Mouse (Mus musculus) testis, adult 2 months (tissue): ENCODE data around the gene Fkrp. TPM values are rescaled to one million over a fixed set of nuclear protein-coding genes. Genes with fewer than 3 reads are reported as not detected.
A peak's percentile ranks its signal among the peaks of the same experiment; 100 is the strongest.

ENCODE experiments used
- H3K27ac ChIP-seq: fragments of 200-500 bp; 2 replicates; pipeline ENCODE4 v1.5.1; 2012; ENCODE audit warnings: low read depth, low read length; ENCODE audit not compliant: control insufficient read depth, insufficient read depth
- H3K27me3 ChIP-seq: fragments of 200-500 bp; 2 replicates; pipeline ENCODE4 v1.6.1; 2012; ENCODE audit warnings: mild to moderate bottlenecking, low read length, moderate library complexity; ENCODE audit not compliant: control insufficient read depth, insufficient read depth
- H3K36me3 ChIP-seq: fragments of 200-500 bp; 2 replicates; pipeline ENCODE4 v1.6.1; 2012; ENCODE audit warnings: mild to moderate bottlenecking, low read length; ENCODE audit not compliant: control insufficient read depth, insufficient read depth
- H3K4me1 ChIP-seq: fragments of 200-500 bp; 2 replicates; pipeline ENCODE4 v1.6.1; 2012; ENCODE audit warnings: low read length; ENCODE audit not compliant: control insufficient read depth, insufficient read depth
- H3K4me3 ChIP-seq: fragments of 200-500 bp; 2 replicates; pipeline ENCODE4 v1.5.1; 2012; ENCODE audit warnings: low read depth, mild to moderate bottlenecking, low read length, moderate library complexity, mixed read lengths; ENCODE audit not compliant: control insufficient read depth
- CTCF ChIP-seq: fragments of 200-500 bp; IDR thresholded peaks from 2 replicates; pipeline ENCODE4 v1.5.1; 2012; ENCODE audit warnings: low read depth, mild to moderate bottlenecking, inconsistent platforms, low read length, moderate library complexity; ENCODE audit not compliant: control insufficient read depth, insufficient read depth, insufficient replicate concordance
- POLR2A ChIP-seq: fragments of 200-500 bp; IDR thresholded peaks from 2 replicates; pipeline ENCODE4 v1.6.1; 2012; ENCODE audit warnings: low read depth, mild to moderate bottlenecking, inconsistent platforms, low read length, moderate library complexity; ENCODE audit not compliant: control insufficient read depth
- polyA plus RNA-seq: library from polyadenylated mRNA; depleted of rRNA; stranded (reverse); fragments of >200 nt; gene quantifications from 2 replicates; pipeline ENCODE4 v1.2.3, GENCODE M21; 2012

Gene Fkrp
- polyA plus RNA-seq, 1 experiment = 3.6 TPM

DNA sequence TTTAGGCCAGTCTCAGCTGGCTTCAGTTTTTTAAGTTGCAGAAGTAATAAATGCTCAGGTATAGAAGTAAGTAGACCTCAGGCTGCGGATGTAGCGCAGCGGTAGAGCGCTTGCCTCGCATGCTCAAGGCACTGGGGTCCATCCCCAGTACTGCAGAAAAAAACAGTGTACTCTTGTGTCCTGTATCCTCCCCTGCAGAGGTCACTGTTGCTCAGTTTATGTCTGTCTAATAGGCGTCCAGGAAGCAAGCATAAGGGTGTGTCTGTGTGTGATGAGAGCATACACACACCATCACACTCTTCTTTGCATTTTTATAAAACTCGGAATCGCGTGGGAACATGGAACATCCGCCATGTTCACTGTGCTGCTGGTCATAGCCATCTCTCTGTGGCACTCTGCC, 9.3 kb upstream of the Fkrp start:
- no peak overlapping the region for H3K27ac ChIP-seq
- no peaks in the 10 kb centered on the region; the same call in 1 of the 2 replicates for H3K4me1 ChIP-seq
- no peak overlapping the region for H3K4me3 ChIP-seq
- H3K27me3 ChIP-seq = no peaks in the 10 kb centered on the region
- peaks cover 3% of the 10 kb centered on the region; the same call in 1 of the 2 replicates for H3K36me3 ChIP-seq
- no peak for TF ChIP-seq CTCF
- TF ChIP-seq POLR2A = no peak

DNA sequence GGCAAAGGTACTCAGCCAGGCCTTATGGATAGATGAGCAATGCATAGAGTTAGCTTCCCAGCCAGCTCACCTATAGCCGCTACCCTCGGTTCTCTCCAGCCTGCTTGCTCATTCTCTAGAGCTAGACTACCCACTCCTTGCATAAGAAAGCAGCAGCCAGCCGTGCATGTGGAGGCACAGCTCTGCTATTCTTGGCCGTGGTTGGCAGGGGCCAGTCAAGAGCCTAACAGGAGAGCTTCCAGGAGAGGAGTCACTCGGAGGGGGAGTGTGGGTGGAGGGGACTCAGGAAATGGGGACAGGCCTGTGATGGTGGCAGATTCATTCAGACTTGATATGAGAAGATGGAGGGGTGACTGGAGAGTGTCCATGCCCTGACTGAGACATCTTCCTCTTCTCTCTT, 7.2 kb upstream of the Fkrp start:
- no peak overlapping the region for H3K4me3 ChIP-seq
- H3K36me3 ChIP-seq = peaks cover 2% of the 10 kb centered on the region; the same call in 1 of the 2 replicates
- H3K4me1 ChIP-seq = peaks cover 3% of the 10 kb centered on the region
- H3K27ac ChIP-seq = no peak overlapping the region
- TF ChIP-seq POLR2A (no peak), CTCF (no peak)
- no peaks in the 10 kb centered on the region for H3K27me3 ChIP-seq

DNA sequence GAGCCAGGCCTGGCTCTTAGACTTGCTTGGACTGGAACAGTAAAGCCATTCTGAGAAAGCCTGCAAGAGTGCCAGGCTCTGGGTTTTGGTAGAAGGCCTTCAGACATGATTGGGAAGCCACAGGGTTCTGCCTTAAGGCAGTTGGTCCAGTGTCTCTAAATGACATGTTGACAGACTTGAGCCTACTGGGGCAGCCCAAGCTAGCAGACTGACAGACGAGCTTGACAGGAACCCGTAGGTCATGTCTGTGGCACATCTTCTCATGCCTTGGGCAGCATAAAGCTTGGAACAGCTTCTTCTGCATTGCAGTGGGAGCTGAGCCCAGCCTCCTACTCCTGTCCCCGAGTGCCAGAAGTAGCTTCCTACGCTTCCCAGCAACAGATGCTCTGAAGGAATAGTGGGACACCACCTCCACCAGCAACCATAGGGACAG, 5.2 kb upstream of the Fkrp start:
- Histone ChIP-seq H3K27ac (no peak overlapping the region), H3K4me3 (no peak overlapping the region), H3K4me1 (peaks cover 16% of the 10 kb centered on the region), H3K27me3 (no peaks in the 10 kb centered on the region), H3K36me3 (peaks cover 2% of the 10 kb centered on the region; the same call in 1 of the 2 replicates)
- no peak for TF ChIP-seq POLR2A
- no peak for TF ChIP-seq CTCF

DNA sequence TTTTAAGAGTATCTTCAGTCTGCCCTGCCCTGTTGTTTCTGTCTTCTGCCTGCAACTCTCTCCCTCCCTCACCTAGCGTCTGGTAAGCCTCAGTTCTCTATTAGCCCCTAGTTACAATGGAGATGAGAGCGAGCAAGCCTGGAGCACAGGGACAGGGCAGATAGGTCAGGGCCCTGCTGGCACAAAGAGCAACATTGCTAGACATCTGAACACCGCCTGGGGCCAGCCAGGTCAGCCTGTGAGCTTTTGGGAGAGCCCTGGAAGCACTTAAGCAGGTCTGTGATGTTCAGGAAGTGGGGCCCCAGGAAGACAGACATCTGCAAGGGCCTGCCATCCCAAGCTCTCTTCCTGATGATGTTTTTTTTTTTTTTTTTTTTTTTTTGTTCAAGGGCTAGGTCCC, 4.6 kb upstream of the Fkrp start:
- H3K4me1 ChIP-seq = peaks cover 16% of the 10 kb centered on the region
- H3K4me3 ChIP-seq = no peak overlapping the region
- peaks cover 2% of the 10 kb centered on the region; the same call in 1 of the 2 replicates for H3K36me3 ChIP-seq
- H3K27me3 ChIP-seq = no peaks in the 10 kb centered on the region
- TF ChIP-seq CTCF (no peak), POLR2A (no peak)
- no peak overlapping the region for H3K27ac ChIP-seq

DNA sequence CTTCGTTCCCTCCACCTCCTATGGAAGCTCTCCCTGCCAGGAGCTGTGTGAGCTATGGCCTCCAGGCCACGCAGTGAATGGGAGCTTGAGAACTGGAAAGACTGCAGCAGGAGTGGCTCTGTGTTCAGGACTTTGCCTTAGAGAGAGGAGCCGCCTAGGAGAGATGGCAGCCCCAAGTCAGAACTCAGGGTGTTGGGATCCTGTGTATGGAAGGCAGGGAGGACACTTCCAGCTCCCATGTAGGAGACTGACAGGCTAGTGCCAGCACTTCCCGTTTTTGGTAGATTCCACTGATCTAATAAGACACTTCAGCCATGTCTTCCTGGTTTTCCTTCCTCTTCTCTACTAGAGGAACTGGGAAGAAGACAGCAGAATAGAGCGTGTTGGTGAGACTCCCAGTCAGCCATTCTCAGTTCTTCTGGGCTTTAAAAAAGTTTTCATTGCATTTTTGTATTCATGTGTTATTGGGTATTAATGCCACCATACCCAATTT, 3.8 kb upstream of the Fkrp start:
- Histone ChIP-seq H3K27me3 (no peaks in the 10 kb centered on the region), H3K27ac (no peak overlapping the region), H3K4me1 (peaks cover 16% of the 10 kb centered on the region), H3K4me3 (no peak overlapping the region), H3K36me3 (peaks cover 2% of the 10 kb centered on the region; the same call in 1 of the 2 replicates)
- TF ChIP-seq POLR2A (no peak), CTCF (no peak)

DNA sequence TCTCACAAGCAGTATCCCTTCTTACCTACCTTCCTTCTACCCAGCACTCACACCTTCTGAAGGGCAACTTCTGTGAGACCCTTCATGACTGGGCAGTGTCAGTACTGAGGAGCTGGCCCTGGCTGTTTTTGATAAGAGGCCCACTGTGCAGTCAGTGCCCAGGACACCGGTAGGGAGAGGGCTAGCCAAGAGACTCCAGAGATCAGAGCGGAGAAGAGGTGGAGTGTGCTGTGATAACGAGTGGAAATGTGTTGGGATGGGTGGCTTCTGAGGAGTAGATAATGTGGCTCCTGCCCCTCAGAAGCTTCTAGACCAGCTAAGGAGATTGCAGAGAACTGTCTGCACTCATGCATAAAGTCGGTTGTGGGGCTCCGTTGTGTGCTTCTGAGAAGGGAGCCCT, 3.3 kb upstream of the Fkrp start:
- Histone ChIP-seq H3K27me3 (no peaks in the 10 kb centered on the region), H3K27ac (no peak overlapping the region), H3K36me3 (peaks cover 2% of the 10 kb centered on the region; the same call in 1 of the 2 replicates), H3K4me1 (peaks cover 16% of the 10 kb centered on the region), H3K4me3 (no peak overlapping the region)
- TF ChIP-seq POLR2A (no peak), CTCF (no peak)

DNA sequence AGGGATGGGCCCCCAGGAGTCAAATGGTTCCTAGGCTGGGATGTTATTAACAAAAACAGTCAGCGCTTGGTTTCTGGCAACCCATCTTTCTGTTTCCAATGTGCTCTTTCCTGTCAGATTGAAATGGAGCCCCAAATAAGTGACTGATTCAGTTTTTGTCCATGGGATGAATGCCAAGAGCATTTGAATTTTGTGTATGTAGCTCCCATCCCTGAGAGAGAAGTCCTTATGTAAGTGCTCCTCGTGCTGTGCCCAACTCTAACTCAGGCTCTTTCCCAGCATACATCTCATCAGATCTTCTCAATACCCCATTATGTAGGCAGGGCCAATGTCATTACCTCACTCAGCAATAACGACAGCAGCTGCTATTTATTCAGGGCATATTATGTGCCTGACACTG, 1.2 kb upstream of the Fkrp start:
- Histone ChIP-seq H3K4me3 (peak overlapping the region; percentile 91), H3K27ac (no peak overlapping the region), H3K36me3 (no peaks in the 10 kb centered on the region; the same call in 1 of the 2 replicates), H3K27me3 (no peaks in the 10 kb centered on the region), H3K4me1 (peaks cover 16% of the 10 kb centered on the region)
- TF ChIP-seq POLR2A (no peak), CTCF (no peak)

DNA sequence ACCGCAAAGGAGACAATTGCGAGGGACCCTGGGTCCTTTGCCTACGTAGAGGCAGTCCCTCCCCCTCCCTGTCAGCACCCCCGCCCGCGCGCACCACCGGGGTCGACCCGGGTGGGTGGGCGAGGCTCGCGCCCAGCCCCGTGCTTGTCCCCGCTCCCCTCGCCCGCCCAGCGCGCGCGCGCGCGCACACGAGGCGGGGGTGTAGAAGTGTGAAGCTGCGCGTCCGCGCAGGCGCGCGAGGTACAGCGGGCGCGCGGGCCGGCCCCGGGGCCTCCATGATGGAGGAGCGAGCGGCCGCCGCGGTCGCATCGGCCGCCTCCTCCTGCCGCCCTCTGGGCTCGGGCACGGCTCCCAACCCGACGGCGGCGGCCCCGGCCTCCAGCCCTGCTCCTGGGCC, 456 bp downstream of the Fkrp start:
- no peaks in the 10 kb centered on the region; the same call in 1 of the 2 replicates for H3K36me3 ChIP-seq
- H3K27me3 ChIP-seq = no peaks in the 10 kb centered on the region
- peak overlapping the region; percentile 91 for H3K4me3 ChIP-seq
- peaks cover 28% of the 10 kb centered on the region for H3K4me1 ChIP-seq
- TF ChIP-seq CTCF (no peak), POLR2A (peak; percentile 57; the same call in 1 of the 2 replicates)
- H3K27ac ChIP-seq = peak overlapping the region; percentile 92
